Mouse (Mus musculus): ENCODE results near the gene Ptpra. TPM values are rescaled to one million over a fixed set of nuclear protein-coding genes. Genes with fewer than 3 reads are reported as not detected.

The Ptpra gene
- polyA plus RNA-seq, 1 experiment from 2014 or later = 92.2 TPM

DNA sequence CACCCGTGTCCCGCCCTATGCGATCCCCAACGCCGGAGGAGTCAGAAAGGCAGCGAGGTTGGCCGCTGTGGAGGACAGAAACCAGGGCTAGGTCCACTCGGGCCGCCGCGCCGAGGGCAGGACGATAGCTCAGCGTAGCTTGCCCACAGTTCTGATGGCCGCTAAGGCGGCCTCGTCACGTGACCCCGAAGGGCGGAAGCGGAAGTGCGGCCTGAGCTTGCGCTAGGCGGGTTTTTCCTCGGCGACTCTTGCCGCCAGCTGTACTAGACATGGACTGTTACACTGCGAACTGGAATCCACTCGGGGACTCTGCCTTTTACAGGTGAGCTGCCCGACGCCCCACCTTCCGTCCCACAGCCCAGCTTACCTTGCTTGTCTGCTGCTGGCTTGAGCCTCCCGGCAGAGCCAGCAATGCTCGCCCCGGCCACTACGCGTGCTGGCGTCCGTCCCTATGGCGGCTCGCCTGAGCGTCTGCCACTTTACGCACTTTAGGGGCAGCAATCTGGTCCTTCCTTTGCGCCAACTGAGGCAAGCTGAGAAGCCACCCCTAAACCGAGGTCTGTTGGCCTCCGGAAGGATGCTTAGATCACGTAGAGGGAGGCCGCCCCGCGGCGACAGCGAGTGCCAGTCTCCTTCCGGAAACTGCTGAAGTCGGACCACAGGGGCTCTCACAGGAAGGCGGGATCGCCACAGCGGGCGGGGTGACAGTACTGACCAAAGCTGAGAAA, 25.8 kb upstream of the Ptpra start, which contains the start of the genes Vps16 and Pced1a:
Vps16 (plus strand) TSS at position 214 of the 728 bp plus-strand sequence.
Pced1a (minus strand) TSS at position 576 of the 728 bp plus-strand sequence.
- under 1% methylated on average over 58 of the region's 58 CpGs for WGBS
- Histone ChIP-seq H3K9me3 (replicated peaks) (no peaks in the 10 kb centered on the region), H3K27ac (peak within 1 kb of the TSS; percentile 91), H3K36me3 (peaks cover 33% of the 10 kb centered on the region), H3K27me3 (no peaks in the 10 kb centered on the region), H3K9ac (peak within 1 kb of the TSS; percentile 86), H3K4me3 (replicated peaks) (peak within 1 kb of the TSS; percentile 83), H3K4me1 (peaks cover 22% of the 10 kb centered on the region), H3K4me2 (peak within 1 kb of the TSS; percentile 97)
- ATAC-seq (replicated peaks; ENCODE audit: low FRiP score) = peak; percentile 96

GRCm38 (mm10) chr2:130425112-130425511, 25.0 kb upstream of the Ptpra start:
- WGBS = 34% methylated on average over 5 of the region's 5 CpGs
- Histone ChIP-seq H3K4me1 (peaks cover 22% of the 10 kb centered on the region), H3K27ac (peak overlapping the region; percentile 91; the same call in 1 of the 2 replicates), H3K9me3 (replicated peaks) (no peaks in the 10 kb centered on the region), H3K27me3 (no peaks in the 10 kb centered on the region), H3K4me3 (replicated peaks) (peak overlapping the region; percentile 83), H3K36me3 (peaks cover 26% of the 10 kb centered on the region), H3K4me2 (peak overlapping the region; percentile 97), H3K9ac (peak overlapping the region; percentile 86)
- no peak for ATAC-seq (replicated peaks; ENCODE audit: low FRiP score)

- H3K36me3 ChIP-seq = peaks cover 17% of the 10 kb centered on the region; the same call in 1 of the 2 replicates
- H3K4me3 ChIP-seq (replicated peaks) = no peak overlapping the region
- no peaks in the 10 kb centered on the region for H3K9me3 ChIP-seq (replicated peaks)
- peak overlapping the region; percentile 66 for H3K27ac ChIP-seq
- peak; percentile 57 for ATAC-seq (replicated peaks; ENCODE audit: low FRiP score)
- H3K4me1 ChIP-seq = peaks cover 25% of the 10 kb centered on the region
- no peaks in the 10 kb centered on the region for H3K27me3 ChIP-seq
- H3K9ac ChIP-seq = no peak overlapping the region
- no peak overlapping the region for H3K4me2 ChIP-seq
- 36% methylated on average over 2 of the region's 2 CpGs for WGBS
Observed at GRCm38 (mm10) chr2:130429851-130430250, 20.2 kb upstream of the Ptpra start.

GRCm38 (mm10) chr2:130430484-130430883, 19.6 kb upstream of the Ptpra start:
- Histone ChIP-seq H3K27me3 (no peaks in the 10 kb centered on the region), H3K4me1 (peaks cover 19% of the 10 kb centered on the region), H3K9ac (no peak overlapping the region), H3K4me2 (no peak overlapping the region), H3K36me3 (peaks cover 17% of the 10 kb centered on the region; the same call in 1 of the 2 replicates), H3K4me3 (replicated peaks) (no peak overlapping the region), H3K9me3 (replicated peaks) (no peaks in the 10 kb centered on the region), H3K27ac (peak overlapping the region; percentile 37)
- ATAC-seq (replicated peaks; ENCODE audit: low FRiP score) = no peak
- WGBS = 66% methylated on average over 3 of the region's 3 CpGs

DNA sequence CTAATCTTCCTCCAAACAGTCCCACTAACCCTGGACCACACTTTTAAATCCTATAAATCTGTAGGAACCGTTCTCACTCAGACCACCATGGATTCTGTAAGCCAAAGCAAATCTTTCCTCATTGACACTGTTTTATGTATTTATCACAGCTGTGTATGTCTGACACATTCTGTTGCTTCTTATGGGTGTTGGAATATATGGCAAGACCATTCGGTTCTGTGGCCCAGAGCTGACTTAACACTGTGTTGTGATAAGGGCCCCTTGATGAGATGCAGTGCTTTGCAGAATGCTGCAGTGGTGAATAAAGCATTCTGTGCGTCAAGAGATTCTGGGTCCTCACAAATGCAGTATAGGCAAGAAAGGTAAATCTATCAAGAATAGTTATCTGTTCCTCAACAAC, 17.9 kb upstream of the Ptpra start:
- no peak for ATAC-seq (replicated peaks; ENCODE audit: low FRiP score)
- peaks cover 23% of the 10 kb centered on the region; the same call in 1 of the 2 replicates for H3K36me3 ChIP-seq
- H3K9me3 ChIP-seq (replicated peaks) = no peaks in the 10 kb centered on the region
- 88% methylated on average over 3 of the region's 3 CpGs for WGBS
- no peak overlapping the region for H3K9ac ChIP-seq
- peaks cover 18% of the 10 kb centered on the region for H3K4me1 ChIP-seq
- no peak overlapping the region for H3K27ac ChIP-seq
- H3K27me3 ChIP-seq = no peaks in the 10 kb centered on the region
- no peak overlapping the region for H3K4me3 ChIP-seq (replicated peaks)
- no peak overlapping the region for H3K4me2 ChIP-seq

GRCm38 (mm10) chr2:130433152-130433551, 16.9 kb upstream of the Ptpra start:
- peaks cover 18% of the 10 kb centered on the region for H3K4me1 ChIP-seq
- H3K27ac ChIP-seq = no peak overlapping the region
- no peak overlapping the region for H3K4me3 ChIP-seq (replicated peaks)
- WGBS = 19% methylated on average over 4 of the region's 4 CpGs
- ATAC-seq (replicated peaks; ENCODE audit: low FRiP score) = 0 out of 2 replicates have a peak, but pooled peaks have one; percentile 40
- H3K36me3 ChIP-seq = peaks cover 27% of the 10 kb centered on the region
- no peaks in the 10 kb centered on the region for H3K27me3 ChIP-seq
- no peaks in the 10 kb centered on the region for H3K9me3 ChIP-seq (replicated peaks)
- H3K9ac ChIP-seq = no peak overlapping the region
- no peak overlapping the region for H3K4me2 ChIP-seq

DNA sequence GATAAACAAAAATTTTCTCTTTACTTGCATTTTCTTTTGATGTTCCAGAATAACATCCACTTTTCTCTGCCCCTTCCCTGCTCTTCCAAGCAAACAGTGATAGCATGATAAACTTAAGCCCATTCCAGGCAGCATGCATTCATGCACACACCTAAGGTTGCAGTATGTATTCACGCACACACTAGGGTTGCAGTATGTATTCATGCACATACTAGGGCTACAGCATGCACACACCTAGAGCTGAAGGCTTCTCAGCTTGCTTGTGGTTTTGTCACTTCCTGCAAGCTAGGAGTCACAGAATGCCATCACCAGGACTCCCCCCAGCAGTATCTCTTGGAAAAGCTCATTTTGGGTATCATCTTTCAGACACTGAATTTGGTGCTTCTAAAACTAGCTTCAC, 13.3 kb upstream of the Ptpra start:
- Histone ChIP-seq H3K4me3 (replicated peaks) (no peak overlapping the region), H3K4me1 (peaks cover 4% of the 10 kb centered on the region; the same call in 1 of the 2 replicates), H3K4me2 (no peak overlapping the region), H3K36me3 (peaks cover 60% of the 10 kb centered on the region), H3K9me3 (replicated peaks) (no peaks in the 10 kb centered on the region), H3K27ac (no peak overlapping the region), H3K9ac (no peak overlapping the region), H3K27me3 (no peaks in the 10 kb centered on the region)
- ATAC-seq (replicated peaks; ENCODE audit: low FRiP score) = no peak
- WGBS = 98% methylated on average over 1 of the region's 1 CpGs

GRCm38 (mm10) chr2:130438861-130439260, 11.2 kb upstream of the Ptpra start:
- Histone ChIP-seq H3K9ac (no peak overlapping the region), H3K4me2 (no peak overlapping the region), H3K4me3 (replicated peaks) (no peak overlapping the region), H3K4me1 (no peaks in the 10 kb centered on the region), H3K27ac (no peak overlapping the region), H3K9me3 (replicated peaks) (no peaks in the 10 kb centered on the region), H3K27me3 (no peaks in the 10 kb centered on the region), H3K36me3 (peaks cover 73% of the 10 kb centered on the region)
- no peak for ATAC-seq (replicated peaks; ENCODE audit: low FRiP score)
- 92% methylated on average over 3 of the region's 3 CpGs for WGBS

- no peaks in the 10 kb centered on the region for H3K27me3 ChIP-seq
- H3K27ac ChIP-seq = no peak overlapping the region
- ATAC-seq (replicated peaks; ENCODE audit: low FRiP score) = no peak
- H3K4me2 ChIP-seq = no peak overlapping the region
- H3K9me3 ChIP-seq (replicated peaks) = no peaks in the 10 kb centered on the region
- no peak overlapping the region for H3K4me3 ChIP-seq (replicated peaks)
- 88% methylated on average over 4 of the region's 4 CpGs for WGBS
- H3K9ac ChIP-seq = no peak overlapping the region
- H3K4me1 ChIP-seq = no peaks in the 10 kb centered on the region
- peaks cover 83% of the 10 kb centered on the region for H3K36me3 ChIP-seq
Observed at GRCm38 (mm10) chr2:130439840-130440480, 10.1 kb upstream of the Ptpra start.

- no peak overlapping the region for H3K9ac ChIP-seq
- H3K4me3 ChIP-seq (replicated peaks) = no peak overlapping the region
- no peak overlapping the region for H3K4me2 ChIP-seq
- no peaks in the 10 kb centered on the region for H3K27me3 ChIP-seq
- H3K27ac ChIP-seq = no peak overlapping the region
- no peaks in the 10 kb centered on the region for H3K4me1 ChIP-seq
- H3K9me3 ChIP-seq (replicated peaks) = no peaks in the 10 kb centered on the region
- 90% methylated on average over 10 of the region's 10 CpGs for WGBS
- H3K36me3 ChIP-seq = peaks cover 79% of the 10 kb centered on the region
- no peak for ATAC-seq (replicated peaks; ENCODE audit: low FRiP score)
Observed at GRCm38 (mm10) chr2:130442162-130442561, 7.9 kb upstream of the Ptpra start.

DNA sequence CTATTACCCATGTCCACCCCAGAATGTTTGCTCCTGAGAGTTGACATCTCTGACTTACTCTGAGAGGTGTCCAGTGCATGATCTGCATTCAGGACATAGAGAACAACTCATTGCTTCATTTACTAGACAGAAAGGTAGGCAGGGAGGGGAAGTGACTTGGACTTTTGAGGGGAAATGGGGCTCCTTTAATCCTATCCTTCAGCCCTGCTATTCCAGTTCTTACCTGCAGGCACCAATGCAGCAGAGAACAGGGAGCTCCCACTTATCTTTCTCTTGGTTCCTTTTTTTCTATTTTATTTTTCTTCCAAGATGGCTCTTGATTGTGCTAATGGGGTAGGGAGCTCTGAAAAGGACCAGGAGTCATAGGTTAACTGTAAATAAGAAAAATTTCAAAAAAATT, 1.6 kb upstream of the Ptpra start:
- Histone ChIP-seq H3K4me2 (no peak overlapping the region), H3K36me3 (peaks cover 16% of the 10 kb centered on the region), H3K9ac (no peak overlapping the region), H3K27ac (no peak overlapping the region), H3K4me3 (replicated peaks) (no peak overlapping the region), H3K27me3 (peaks cover 8% of the 10 kb centered on the region; the same call in 1 of the 2 replicates), H3K9me3 (replicated peaks) (no peaks in the 10 kb centered on the region), H3K4me1 (peaks cover 27% of the 10 kb centered on the region)
- no peak for ATAC-seq (replicated peaks; ENCODE audit: low FRiP score)
